Mouse (Mus musculus): ENCODE measurements at regions not wholly inside any gene's neighbourhood (a gene's known extent, or its start where the extent isn't known, plus 50 kb on each side); places are given as distances from the start of the nearest gene placed in this dataset.

DNA sequence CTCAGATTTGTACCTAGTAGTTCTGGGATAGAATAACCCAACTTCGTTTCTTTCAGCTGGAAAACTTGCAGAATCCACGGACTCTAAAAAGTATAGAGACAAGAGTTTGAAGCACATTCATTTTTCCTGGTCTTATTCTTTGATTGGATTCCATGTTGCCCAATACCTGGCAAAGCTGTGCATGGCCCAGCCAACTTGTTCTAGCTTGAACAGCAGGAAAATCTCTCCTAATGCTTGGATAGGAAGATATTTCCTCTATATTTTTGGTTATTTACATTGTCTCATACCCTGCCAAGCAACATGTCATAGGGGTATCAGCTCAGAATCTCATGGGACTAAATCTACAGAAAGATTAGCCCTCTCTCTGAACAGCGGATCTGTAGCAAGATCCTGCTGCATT, 492.3 kb upstream of the Kif2a start:
- Histone ChIP-seq H3K27ac (ENCODE audit: low read depth, low read length) (no peak overlapping the region), H3K4me2 (ENCODE audit: low read depth, low read length, poor library complexity, severe bottlenecking) (no peak overlapping the region), H3K9ac (replicated peaks; ENCODE audit: low read length, poor library complexity, severe bottlenecking) (no peak overlapping the region), H3K9me3 (ENCODE audit: low read length) (no peaks in the 10 kb centered on the region), H3K4me1 (ENCODE audit: insufficient read depth, low read length) (no peaks in the 10 kb centered on the region), H3K4me3 (ENCODE audit: low read depth, low read length) (no peak overlapping the region), H3K36me3 (ENCODE audit: insufficient read depth, low read length) (no peaks in the 10 kb centered on the region), H3K27me3 (ENCODE audit: insufficient read depth, low read length) (no peaks in the 10 kb centered on the region)
- 87% methylated on average over 3 of the region's 3 CpGs for WGBS
- ATAC-seq (ENCODE audit: low FRiP score) (no peak), DNase-seq (ENCODE audit: low spot score) (no peak)
- no peak for TF ChIP-seq CTCF (IDR thresholded peaks at IDR 0.05)

- Histone ChIP-seq H3K4me3 (ENCODE audit: low read depth, low read length) (no peak overlapping the region), H3K36me3 (ENCODE audit: insufficient read depth, low read length) (no peaks in the 10 kb centered on the region), H3K27me3 (ENCODE audit: insufficient read depth, low read length) (no peaks in the 10 kb centered on the region), H3K4me1 (ENCODE audit: insufficient read depth, low read length) (no peaks in the 10 kb centered on the region), H3K9me3 (ENCODE audit: low read length) (no peaks in the 10 kb centered on the region), H3K9ac (replicated peaks; ENCODE audit: low read length, poor library complexity, severe bottlenecking) (no peak overlapping the region), H3K27ac (ENCODE audit: low read depth, low read length) (no peak overlapping the region), H3K4me2 (ENCODE audit: low read depth, low read length, poor library complexity, severe bottlenecking) (no peak overlapping the region)
- no peak for TF ChIP-seq CTCF (IDR thresholded peaks at IDR 0.05)
- DNase-seq (ENCODE audit: low spot score) (no peak), ATAC-seq (ENCODE audit: low FRiP score) (no peak)
- WGBS, result 69% methylated on average over 6 of the region's 6 CpGs
Measured at GRCm38 (mm10) chr13:107513274-107514146, 491.6 kb upstream of the Kif2a start.

DNA sequence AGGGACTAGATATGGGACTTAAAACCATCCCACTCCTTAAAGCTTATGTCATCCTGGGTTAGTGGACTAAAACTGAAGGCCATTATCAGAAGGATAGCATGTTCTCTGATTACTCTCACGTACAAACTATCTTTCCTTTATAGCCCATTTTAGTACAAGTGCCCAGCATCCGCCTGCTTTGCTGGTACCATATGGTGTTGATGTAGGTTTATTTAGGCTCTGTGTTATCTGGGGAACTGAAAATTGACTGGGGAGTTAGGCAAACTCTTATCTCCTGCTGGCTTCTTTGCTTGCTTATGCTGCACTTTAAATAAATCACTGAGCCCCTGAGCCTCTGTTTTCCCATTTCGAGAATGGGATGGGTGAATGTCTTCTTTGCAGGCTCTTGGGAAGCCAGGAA, 485.4 kb upstream of the Kif2a start:
- Histone ChIP-seq H3K4me2 (ENCODE audit: low read depth, low read length, poor library complexity, severe bottlenecking) (no peak overlapping the region), H3K36me3 (ENCODE audit: insufficient read depth, low read length) (no peaks in the 10 kb centered on the region), H3K9me3 (ENCODE audit: low read length) (no peaks in the 10 kb centered on the region), H3K4me1 (ENCODE audit: insufficient read depth, low read length) (no peaks in the 10 kb centered on the region), H3K27ac (ENCODE audit: low read depth, low read length) (no peak overlapping the region), H3K27me3 (ENCODE audit: insufficient read depth, low read length) (no peaks in the 10 kb centered on the region), H3K4me3 (ENCODE audit: low read depth, low read length) (no peak overlapping the region), H3K9ac (replicated peaks; ENCODE audit: low read length, poor library complexity, severe bottlenecking) (no peak overlapping the region)
- 76% methylated on average over 3 of the region's 3 CpGs for WGBS
- TF ChIP-seq CTCF (IDR thresholded peaks at IDR 0.05), result no peak
- no peak for DNase-seq (ENCODE audit: low spot score)
- no peak for ATAC-seq (ENCODE audit: low FRiP score)

DNA sequence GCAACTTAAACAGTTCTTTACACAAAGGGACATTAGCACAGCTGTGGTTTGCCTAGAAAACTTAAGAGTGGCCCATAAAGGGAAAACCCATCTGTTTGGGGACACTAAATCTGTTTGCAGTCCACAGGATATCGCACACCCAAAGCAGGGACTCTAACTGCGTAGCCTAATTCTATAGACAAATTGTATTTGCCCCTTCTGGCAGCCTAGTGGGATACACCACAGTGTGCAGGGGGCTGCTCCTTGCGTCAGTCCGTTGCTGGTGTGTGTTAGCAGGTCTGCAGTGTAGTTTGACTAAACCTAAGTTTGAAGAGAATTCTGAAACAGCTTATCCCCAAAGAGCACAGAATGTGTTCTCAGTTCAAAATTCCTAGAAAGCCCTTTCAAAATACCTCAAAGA, 484.9 kb upstream of the Kif2a start:
- no peak for TF ChIP-seq CTCF (IDR thresholded peaks at IDR 0.05)
- ATAC-seq (ENCODE audit: low FRiP score), result no peak
- H3K4me2 ChIP-seq (ENCODE audit: low read depth, low read length, poor library complexity, severe bottlenecking), result no peak overlapping the region
- H3K9me3 ChIP-seq (ENCODE audit: low read length), result no peaks in the 10 kb centered on the region
- no peaks in the 10 kb centered on the region for H3K27me3 ChIP-seq (ENCODE audit: insufficient read depth, low read length)
- no peaks in the 10 kb centered on the region for H3K4me1 ChIP-seq (ENCODE audit: insufficient read depth, low read length)
- H3K27ac ChIP-seq (ENCODE audit: low read depth, low read length), result no peak overlapping the region
- H3K9ac ChIP-seq (replicated peaks; ENCODE audit: low read length, poor library complexity, severe bottlenecking), result no peak overlapping the region
- no peaks in the 10 kb centered on the region for H3K36me3 ChIP-seq (ENCODE audit: insufficient read depth, low read length)
- no peak for DNase-seq (ENCODE audit: low spot score)
- H3K4me3 ChIP-seq (ENCODE audit: low read depth, low read length), result no peak overlapping the region
- 80% methylated on average over 4 of the region's 4 CpGs for WGBS

- no peak for ATAC-seq (ENCODE audit: low FRiP score)
Measured at GRCm38 (mm10) chr13:107505318-107505717, 483.4 kb upstream of the Kif2a start.

DNA sequence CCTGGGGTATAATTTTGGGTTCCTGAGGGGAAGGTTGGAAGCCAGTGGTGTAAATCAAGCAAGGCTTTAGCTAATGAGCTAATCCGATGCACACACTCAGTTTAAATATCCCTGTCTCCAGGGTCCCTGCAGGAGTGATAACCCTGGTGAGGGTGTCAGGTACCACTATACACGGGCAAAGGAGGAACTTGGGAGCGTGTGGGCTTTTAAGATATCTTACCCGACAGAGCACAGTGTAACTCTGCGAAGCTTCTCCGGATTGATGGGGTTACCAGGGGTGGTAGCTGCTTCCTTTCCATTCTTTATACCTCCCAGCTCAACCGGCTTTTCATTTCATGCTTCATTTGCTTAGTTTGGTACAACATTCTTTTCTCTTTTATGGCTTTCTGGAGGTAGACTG, 480.3 kb upstream of the Kif2a start:
- 30% methylated on average over 7 of the region's 7 CpGs for WGBS
- Histone ChIP-seq H3K9ac (replicated peaks; ENCODE audit: low read length, poor library complexity, severe bottlenecking) (no peak overlapping the region), H3K36me3 (ENCODE audit: insufficient read depth, low read length) (no peaks in the 10 kb centered on the region), H3K4me1 (ENCODE audit: insufficient read depth, low read length) (no peaks in the 10 kb centered on the region), H3K4me3 (ENCODE audit: low read depth, low read length) (no peak overlapping the region), H3K27ac (ENCODE audit: low read depth, low read length) (no peak overlapping the region), H3K4me2 (ENCODE audit: low read depth, low read length, poor library complexity, severe bottlenecking) (no peak overlapping the region), H3K9me3 (ENCODE audit: low read length) (no peaks in the 10 kb centered on the region), H3K27me3 (ENCODE audit: insufficient read depth, low read length) (no peaks in the 10 kb centered on the region)
- no peak for DNase-seq (ENCODE audit: low spot score)
- no peak for ATAC-seq (ENCODE audit: low FRiP score)
- no peak for TF ChIP-seq CTCF (IDR thresholded peaks at IDR 0.05)

More at GRCm38 (mm10) chr13:107505318-107505717, 483.4 kb upstream of the Kif2a start:
- Histone ChIP-seq H3K9ac (replicated peaks; ENCODE audit: low read length, poor library complexity, severe bottlenecking) (no peak overlapping the region), H3K4me2 (ENCODE audit: low read depth, low read length, poor library complexity, severe bottlenecking) (no peak overlapping the region), H3K27ac (ENCODE audit: low read depth, low read length) (no peak overlapping the region), H3K4me1 (ENCODE audit: insufficient read depth, low read length) (no peaks in the 10 kb centered on the region), H3K36me3 (ENCODE audit: insufficient read depth, low read length) (no peaks in the 10 kb centered on the region), H3K9me3 (ENCODE audit: low read length) (no peaks in the 10 kb centered on the region), H3K4me3 (ENCODE audit: low read depth, low read length) (no peak overlapping the region), H3K27me3 (ENCODE audit: insufficient read depth, low read length) (no peaks in the 10 kb centered on the region)
- DNase-seq (ENCODE audit: low spot score), result no peak
- TF ChIP-seq CTCF (IDR thresholded peaks at IDR 0.05), result no peak

Measured in midbrain, postnatal 0 days (tissue).